Mouse (Mus musculus) limb, embryonic 12.5 days (tissue): Measurements from ENCODE around the gene Nfkbil1. TPM values are rescaled to one million over a fixed set of nuclear protein-coding genes. Genes with fewer than 3 reads are reported as not detected.
"Not testable (repeated sequence)": the region's sequence is repeated elsewhere in the genome, so short reads cannot be mapped to it uniquely, and the experiment has no call there.

Experiments
- ATAC-seq: fragments of 200-750 bp; cut with Nextera tagmentation; 2 replicates; pipeline ENCODE4 v1.8.0; 2017; ENCODE audit warnings: low read depth, moderate TSS enrichment; ENCODE audit not compliant: insufficient number of reproducible peaks, insufficient read depth, low FRiP score, low TSS enrichment
- H3K27ac ChIP-seq: fragments of 300-500 bp; sonication (generic); 2 replicates; pipeline ENCODE4 v1.5.1; 2016; ENCODE audit warnings: mild to moderate bottlenecking, moderate library complexity
- H3K27me3 ChIP-seq: fragments of 300-500 bp; sonication (generic); 2 replicates; pipeline ENCODE4 v1.6.1; 2016; ENCODE audit warnings: mild to moderate bottlenecking, moderate library complexity
- H3K36me3 ChIP-seq: fragments of 300-500 bp; sonication (generic); 2 replicates; pipeline ENCODE4 v1.6.1; 2016; ENCODE audit warnings: mild to moderate bottlenecking, moderate library complexity
- H3K4me1 ChIP-seq: fragments of 300-500 bp; sonication (generic); replicated peaks from 2 replicates; pipeline ENCODE4 v1.6.1; 2016
- H3K4me2 ChIP-seq: fragments of 300-500 bp; sonication (generic); 2 replicates; pipeline ENCODE4 v1.6.1; 2016; ENCODE audit warnings: mild to moderate bottlenecking, moderate library complexity
- H3K4me3 ChIP-seq: fragments of 300-500 bp; sonication (generic); replicated peaks from 2 replicates; pipeline ENCODE4 v1.5.1; 2016; ENCODE audit warnings: mild to moderate bottlenecking
- H3K9ac ChIP-seq: fragments of 300-500 bp; sonication (generic); replicated peaks from 2 replicates; pipeline ENCODE4 v1.6.1; 2016; ENCODE audit warnings: mild to moderate bottlenecking, moderate library complexity
- H3K9me3 ChIP-seq: fragments of 300-500 bp; sonication (generic); 2 replicates; pipeline ENCODE4 v1.6.1; 2016; ENCODE audit warnings: mild to moderate bottlenecking, moderate library complexity
- WGBS: fragments of 180-500 bp; shearing (Covaris S2); methylation state at CpG from one replicate; pipeline ENCODE4 v1.1.7; 2016; 5-methylcytosine and 5-hydroxymethylcytosine counted together
- polyA plus RNA-seq: library from polyadenylated mRNA; unstranded; fragments of >200 nt; fragmentation: Nextera tagmentation; extraction: Ambion mirVana; gene quantifications from 2 replicates; pipeline ENCODE4 v1.2.1, GENCODE M21; 2016

Nfkbil1 gene
- polyA plus RNA-seq, 1 experiment from 2014 or later, result 13.3 TPM

DNA sequence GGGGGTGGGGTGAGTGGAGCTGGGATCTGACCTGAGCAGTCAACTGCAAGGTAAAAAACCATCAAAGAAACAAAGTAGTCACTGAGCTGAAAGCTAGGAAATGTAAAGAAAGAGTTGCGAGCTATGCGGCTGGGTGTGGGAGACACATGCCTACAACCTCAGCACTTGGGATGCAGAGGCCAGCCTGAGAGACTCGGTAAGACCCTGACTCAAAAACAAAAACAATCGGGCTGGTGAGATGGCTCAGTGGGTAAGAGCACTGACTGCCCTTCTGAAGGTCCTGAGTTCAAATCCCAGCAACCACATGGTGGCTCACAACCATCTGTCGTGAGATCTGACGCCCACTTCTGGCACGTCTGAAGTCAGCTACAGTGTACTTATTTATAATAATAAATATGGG, 1.5 kb downstream of the Nfkbil1 start:
- H3K4me2 ChIP-seq, result peak overlapping the region; percentile 84
- 92% methylated on average over 7 of the region's 7 CpGs for WGBS
- H3K27ac ChIP-seq, result peak overlapping the region; percentile 83; the same call in 1 of the 2 replicates
- not testable (repeated sequence) for ATAC-seq, H3K9me3 ChIP-seq, H3K9ac ChIP-seq, H3K27me3 ChIP-seq
- H3K36me3 ChIP-seq, result peaks cover 33% of the 10 kb centered on the region
- H3K4me3 ChIP-seq, result peak overlapping the region; percentile 65
- H3K4me1 ChIP-seq, result peaks cover 20% of the 10 kb centered on the region

DNA sequence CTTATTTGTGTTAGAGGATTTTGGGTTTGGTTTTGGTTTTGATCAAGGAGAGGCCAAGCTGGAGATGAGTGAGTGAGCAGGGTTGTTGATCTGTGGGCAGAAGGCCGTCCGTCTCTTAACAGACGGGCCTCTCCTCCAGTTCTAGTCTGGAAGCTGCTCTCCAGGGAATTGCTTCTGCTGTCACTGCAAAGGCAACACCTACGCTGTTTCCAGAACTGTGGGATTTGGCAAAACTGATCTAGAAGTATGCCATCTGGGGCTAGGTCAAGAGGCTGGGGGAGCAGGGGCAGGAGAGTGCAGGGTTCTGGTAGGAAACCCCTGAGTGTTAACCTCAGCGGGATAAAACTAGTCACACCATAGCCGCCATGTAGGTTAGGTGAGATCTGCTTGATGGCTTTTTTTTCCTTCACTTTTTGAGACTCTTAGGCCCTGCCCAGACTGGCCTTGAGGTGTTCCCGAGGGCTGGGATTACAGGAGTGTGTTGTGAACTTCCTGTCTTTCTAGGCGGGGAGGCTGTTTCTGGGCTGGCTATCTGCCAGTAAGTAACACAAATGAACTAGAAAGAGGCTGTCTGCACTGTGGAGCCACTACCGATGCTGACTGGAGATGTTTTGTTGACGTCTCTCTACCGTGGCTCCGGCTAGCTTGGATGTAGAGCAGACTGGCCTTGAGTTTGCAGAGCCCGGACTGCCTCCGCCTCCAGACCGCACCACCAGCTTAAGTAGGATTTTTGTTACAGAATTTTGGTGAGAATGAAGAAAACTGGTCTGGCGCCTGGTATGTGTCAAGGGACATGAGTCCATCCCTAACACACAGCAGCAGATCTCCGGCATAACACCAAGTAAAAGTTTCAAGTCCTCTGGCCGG, 2.2 kb downstream of the Nfkbil1 start, which contains the start of gene Atp6v1g2:
Gene Atp6v1g2, plus strand, starts transcription at position 547 of the 867 bp plus-strand sequence.
- Histone ChIP-seq H3K36me3 (peaks cover 41% of the 10 kb centered on the region), H3K4me1 (peaks cover 20% of the 10 kb centered on the region), H3K9ac (peak within 1 kb of the TSS; percentile 89; the same call in 1 of the 2 replicates), H3K4me3 (peak within 1 kb of the TSS; percentile 65), H3K27me3 (no peaks in the 10 kb centered on the region), H3K27ac (peak within 1 kb of the TSS; percentile 97), H3K4me2 (peak within 1 kb of the TSS; percentile 84), H3K9me3 (no peaks in the 10 kb centered on the region)
- ATAC-seq, result no peak; the same call in 1 of the 2 replicates
- 80% methylated on average over 18 of the region's 18 CpGs for WGBS

DNA sequence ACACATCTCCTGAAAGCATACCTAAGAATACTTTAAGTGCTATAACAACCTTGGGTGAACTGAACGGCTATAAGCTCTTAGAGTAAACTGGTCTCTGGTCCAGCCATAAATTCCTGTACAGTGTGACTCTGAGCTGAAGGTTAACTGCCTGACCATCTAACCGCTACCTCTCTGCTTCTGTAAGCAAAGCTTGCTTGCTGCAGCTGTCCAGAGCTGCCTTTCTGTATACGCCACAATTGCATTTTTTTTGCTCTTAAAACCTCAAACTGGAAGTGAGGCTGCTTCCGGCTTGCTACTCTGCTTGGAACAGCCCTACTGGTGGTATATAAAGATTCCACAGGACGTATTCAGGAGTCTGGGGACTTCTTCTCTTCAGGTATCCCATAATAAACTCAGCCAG, 2.9 kb downstream of the Nfkbil1 start:
- H3K36me3 ChIP-seq, result peaks cover 48% of the 10 kb centered on the region
- WGBS, result 83% methylated on average over 5 of the region's 5 CpGs
- H3K4me1 ChIP-seq, result peaks cover 20% of the 10 kb centered on the region
- H3K4me3 ChIP-seq, result no peak overlapping the region
- H3K27ac ChIP-seq, result peak overlapping the region; percentile 83; the same call in 1 of the 2 replicates
- H3K27me3 ChIP-seq, result no peaks in the 10 kb centered on the region
- H3K4me2 ChIP-seq, result no peak overlapping the region
- H3K9ac ChIP-seq, result no peak overlapping the region; the same call in 1 of the 2 replicates
- no peaks in the 10 kb centered on the region for H3K9me3 ChIP-seq
- no peak for ATAC-seq

DNA sequence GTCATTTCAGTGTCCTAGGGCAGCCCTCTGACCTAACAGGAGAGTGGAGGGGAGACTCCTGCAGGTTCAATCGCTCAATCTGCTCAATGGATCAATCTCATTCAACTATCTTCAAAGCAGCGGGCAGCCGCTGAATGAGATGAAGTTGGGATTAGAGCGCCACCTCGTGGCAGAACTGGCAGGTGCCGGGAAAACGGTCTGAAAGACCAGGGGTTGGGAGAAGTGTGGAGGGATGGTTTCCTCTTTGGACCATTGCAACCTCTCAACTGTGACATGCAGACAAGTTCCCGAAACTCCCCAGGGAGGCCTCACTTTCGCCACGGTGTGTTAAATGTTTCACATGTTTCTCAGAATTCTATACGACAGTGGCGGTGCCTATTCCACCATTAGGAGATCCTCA, 3.5 kb downstream of the Nfkbil1 start:
- WGBS, result 17% methylated on average over 12 of the region's 12 CpGs
- Histone ChIP-seq H3K4me2 (peak overlapping the region; percentile 16; the same call in 1 of the 2 replicates), H3K9me3 (no peaks in the 10 kb centered on the region), H3K4me3 (no peak overlapping the region; the same call in 1 of the 2 replicates), H3K9ac (no peak overlapping the region; the same call in 1 of the 2 replicates), H3K27me3 (no peaks in the 10 kb centered on the region), H3K36me3 (peaks cover 51% of the 10 kb centered on the region), H3K27ac (no peak overlapping the region), H3K4me1 (peaks cover 20% of the 10 kb centered on the region)
- ATAC-seq, result no peak

DNA sequence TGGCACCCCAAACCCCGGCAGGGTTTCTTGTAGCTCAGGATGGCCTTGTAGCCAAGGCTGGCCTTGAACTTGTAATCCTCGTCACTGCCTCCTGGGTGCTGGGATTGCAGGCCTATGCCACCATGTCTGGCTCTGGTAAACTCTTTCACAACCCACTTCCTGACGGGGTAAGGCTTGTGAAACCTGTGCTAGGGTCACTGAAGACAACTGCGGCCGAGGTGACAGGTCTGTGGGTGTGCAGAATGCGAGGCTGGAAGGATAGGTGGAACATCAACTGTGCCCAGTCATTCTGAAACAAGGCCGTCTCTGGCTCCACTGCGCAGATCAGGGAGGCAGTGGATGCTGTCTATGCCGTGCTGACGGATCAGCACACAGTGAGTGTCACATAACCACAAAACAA, 4.6 kb downstream of the Nfkbil1 start:
- Histone ChIP-seq H3K4me1 (peaks cover 16% of the 10 kb centered on the region), H3K9ac (no peak overlapping the region), H3K27ac (no peak overlapping the region), H3K36me3 (peaks cover 61% of the 10 kb centered on the region), H3K4me3 (no peak overlapping the region), H3K27me3 (no peaks in the 10 kb centered on the region), H3K4me2 (no peak overlapping the region), H3K9me3 (no peaks in the 10 kb centered on the region)
- no peak for ATAC-seq
- WGBS, result 92% methylated on average over 10 of the region's 10 CpGs

DNA sequence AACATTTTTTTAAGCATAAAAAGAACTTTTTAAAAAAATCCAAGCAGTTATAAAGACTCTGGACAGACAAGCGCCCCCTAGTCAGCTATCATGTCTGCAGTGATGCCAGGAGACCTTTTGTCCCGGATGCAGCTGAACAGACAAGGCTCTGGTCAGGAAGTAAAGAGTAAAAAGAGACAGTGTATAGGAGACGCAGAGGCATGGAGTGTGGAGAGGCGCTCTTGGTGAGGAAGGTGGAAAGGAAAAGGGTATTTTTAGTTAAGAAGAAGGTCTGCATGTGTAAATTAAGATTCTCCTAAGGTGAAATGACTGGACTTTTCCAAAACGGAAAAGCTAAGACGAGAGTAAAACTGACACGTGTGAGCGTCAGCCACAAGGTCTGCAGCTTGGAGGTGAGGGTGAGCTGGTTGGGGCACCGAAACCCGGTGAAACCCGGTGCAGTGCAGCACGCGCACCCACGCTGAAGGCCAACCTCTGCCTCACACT, 9.0 kb downstream of the Nfkbil1 start:
- ATAC-seq, result no peak
- Histone ChIP-seq H3K27ac (no peak overlapping the region), H3K4me2 (no peak overlapping the region)

DNA sequence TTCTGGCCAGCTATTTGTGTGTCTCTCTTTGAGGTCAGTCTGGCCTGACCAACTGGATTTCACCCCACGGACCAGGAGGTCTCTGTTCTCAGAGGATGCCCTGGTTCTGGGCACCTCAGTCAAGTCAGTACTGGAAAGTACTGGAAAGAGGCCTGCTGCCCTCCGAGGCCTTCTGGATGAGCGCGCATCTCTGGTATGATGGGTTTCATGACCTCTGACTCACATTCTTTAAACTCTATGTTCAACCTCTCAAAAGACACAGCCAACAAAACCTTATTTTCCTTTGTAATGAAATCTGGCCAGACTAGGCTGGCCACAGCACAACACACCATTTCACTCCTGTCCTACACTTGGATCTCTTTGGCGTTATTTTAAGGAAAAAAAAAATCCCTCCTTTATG, 10.1 kb downstream of the Nfkbil1 start:
- no peak for ATAC-seq
- 92% methylated on average over 5 of the region's 5 CpGs for WGBS
- peaks cover 83% of the 10 kb centered on the region for H3K36me3 ChIP-seq

More for the DNA sequence above, 9.0 kb downstream of the Nfkbil1 start:
- Histone ChIP-seq H3K4me1 (no peaks in the 10 kb centered on the region), H3K4me3 (no peak overlapping the region), H3K36me3 (peaks cover 83% of the 10 kb centered on the region), H3K9me3 (no peaks in the 10 kb centered on the region), H3K27me3 (no peaks in the 10 kb centered on the region), H3K9ac (no peak overlapping the region)
- WGBS, result 89% methylated on average over 14 of the region's 14 CpGs

DNA sequence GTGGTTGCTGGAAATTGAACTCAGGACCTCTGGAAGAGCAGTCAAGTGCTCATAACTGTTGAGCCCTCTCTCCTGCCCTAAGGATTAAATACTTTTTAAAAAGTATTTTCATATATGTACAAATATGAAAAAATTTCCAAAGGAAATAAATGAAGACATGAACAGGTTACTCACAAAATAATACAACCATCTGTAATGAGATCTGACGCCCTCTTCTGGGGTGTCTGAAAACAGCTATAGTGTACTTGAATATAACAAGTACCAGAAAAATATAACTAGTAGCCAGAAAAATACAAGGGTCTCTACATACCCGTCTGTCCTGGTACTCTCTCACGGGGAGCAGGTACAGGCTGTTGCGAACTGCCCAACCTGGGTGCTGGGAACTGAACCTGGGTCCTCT, 11.0 kb downstream of the Nfkbil1 start:
- WGBS, result 94% methylated on average over 4 of the region's 4 CpGs
- Histone ChIP-seq H3K4me3 (no peak overlapping the region), H3K27me3 (no peaks in the 10 kb centered on the region), H3K4me1 (no peaks in the 10 kb centered on the region), H3K9me3 (no peaks in the 10 kb centered on the region), H3K4me2 (no peak overlapping the region), H3K9ac (no peak overlapping the region), H3K27ac (no peak overlapping the region), H3K36me3 (peaks cover 83% of the 10 kb centered on the region)
- no peak for ATAC-seq

More for the DNA sequence above, 10.1 kb downstream of the Nfkbil1 start:
- Histone ChIP-seq H3K9ac (no peak overlapping the region), H3K27ac (no peak overlapping the region), H3K4me1 (no peaks in the 10 kb centered on the region), H3K9me3 (no peaks in the 10 kb centered on the region), H3K4me2 (no peak overlapping the region), H3K27me3 (no peaks in the 10 kb centered on the region), H3K4me3 (no peak overlapping the region)

DNA sequence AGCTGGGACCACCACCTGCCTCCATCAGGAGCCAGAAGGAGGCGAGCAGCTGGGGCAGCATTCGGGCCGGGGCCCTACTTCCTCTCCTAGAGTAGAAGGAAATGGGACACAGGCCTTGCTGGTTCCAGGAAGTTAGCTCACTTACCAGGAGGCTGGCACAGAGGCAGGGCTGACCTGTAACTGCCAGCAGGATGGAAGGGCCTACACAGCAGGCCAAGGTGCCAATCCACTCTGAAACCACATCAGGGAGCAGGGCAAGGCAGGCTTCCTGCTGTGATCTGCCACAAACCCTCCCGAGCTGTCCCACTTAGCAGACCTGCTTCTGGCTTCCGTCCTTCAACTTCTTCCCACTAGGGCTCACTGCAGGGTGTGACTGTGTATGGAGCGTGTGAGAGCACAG, 13.3 kb downstream of the Nfkbil1 start:
- ATAC-seq, result no peak
- WGBS, result 77% methylated on average over 6 of the region's 6 CpGs
- Histone ChIP-seq H3K27ac (no peak overlapping the region), H3K9me3 (no peaks in the 10 kb centered on the region), H3K9ac (no peak overlapping the region; the same call in 1 of the 2 replicates), H3K4me1 (no peaks in the 10 kb centered on the region), H3K36me3 (peaks cover 68% of the 10 kb centered on the region), H3K27me3 (no peaks in the 10 kb centered on the region), H3K4me2 (no peak overlapping the region), H3K4me3 (no peak overlapping the region)

DNA sequence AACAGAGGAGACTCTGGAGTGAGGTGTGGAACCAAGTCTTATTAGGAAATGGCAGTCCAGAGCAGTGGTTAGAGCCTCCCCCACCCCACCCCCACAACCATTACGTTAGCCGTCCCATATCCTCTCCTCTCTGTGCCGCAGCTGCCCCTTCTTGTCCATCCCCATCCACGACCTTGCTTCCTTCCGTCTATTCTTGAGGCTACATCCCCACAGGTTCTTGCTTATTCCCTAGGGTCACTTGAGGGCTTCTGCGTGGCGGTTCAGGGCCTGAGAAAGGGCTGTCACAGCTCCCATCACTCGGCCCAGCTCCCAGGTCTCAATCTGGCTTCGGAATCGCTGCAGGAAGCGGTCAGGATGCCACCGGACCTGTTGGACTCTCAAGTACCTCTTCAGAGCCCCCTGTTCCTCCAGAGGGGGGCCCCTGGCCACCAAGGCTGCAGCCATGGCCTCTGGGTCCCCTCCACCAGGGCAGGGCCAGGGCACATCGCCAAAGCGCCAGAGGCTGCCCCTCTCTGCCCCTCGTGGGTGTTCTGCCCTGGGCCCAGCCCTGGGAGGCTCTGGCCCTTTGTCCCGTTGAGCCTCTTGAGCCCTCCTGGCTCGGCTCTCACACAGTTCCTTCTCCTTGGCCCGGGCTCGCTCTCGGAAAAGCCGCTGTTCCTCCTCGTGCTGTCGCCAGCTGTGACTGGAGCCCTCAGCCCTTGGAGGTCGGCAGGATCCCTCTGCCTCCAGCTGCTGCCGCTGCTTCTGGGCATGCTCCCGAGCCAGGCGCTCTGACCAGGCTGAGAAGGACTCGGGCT, 15.2 kb downstream of the Nfkbil1 start, which contains the start of gene Gm16181:
Gene Gm16181, plus strand, starts transcription at position 679 of the 797 bp plus-strand sequence.
- Histone ChIP-seq H3K4me3 (no peak within 1 kb of the TSS), H3K9me3 (no peaks in the 10 kb centered on the region), H3K4me1 (no peaks in the 10 kb centered on the region), H3K4me2 (no peak within 1 kb of the TSS), H3K27me3 (no peaks in the 10 kb centered on the region), H3K9ac (no peak within 1 kb of the TSS), H3K36me3 (peaks cover 48% of the 10 kb centered on the region), H3K27ac (no peak within 1 kb of the TSS)
- ATAC-seq, result no peak
- WGBS, result 84% methylated on average over 28 of the region's 28 CpGs

DNA sequence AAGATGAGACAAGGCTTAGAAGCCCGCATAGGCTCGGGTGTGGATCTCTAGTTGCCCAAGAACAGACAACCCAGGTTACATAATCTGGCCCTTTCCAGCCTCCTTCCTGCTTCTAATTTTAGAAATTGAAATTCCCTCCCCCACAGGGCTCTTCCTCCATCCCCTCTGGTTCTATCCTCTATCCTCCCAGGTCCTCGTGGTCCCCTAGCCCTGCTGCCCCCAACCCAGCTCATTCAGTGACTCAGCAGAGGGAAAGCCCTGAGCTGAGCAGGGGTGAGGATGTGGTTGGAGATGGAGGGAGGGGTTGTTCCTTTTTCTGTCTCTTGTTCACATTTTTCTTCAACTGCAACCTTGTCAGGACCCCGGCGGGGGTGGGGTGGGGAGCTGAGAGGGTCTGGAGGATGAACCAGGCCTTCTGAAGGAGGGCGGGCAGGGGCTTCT, 16.0 kb downstream of the Nfkbil1 start:
- H3K36me3 ChIP-seq, result peaks cover 42% of the 10 kb centered on the region
- H3K9me3 ChIP-seq, result no peaks in the 10 kb centered on the region
- 80% methylated on average over 6 of the region's 6 CpGs for WGBS
- no peaks in the 10 kb centered on the region for H3K4me1 ChIP-seq
- ATAC-seq, result no peak
- no peak overlapping the region for H3K4me3 ChIP-seq
- H3K9ac ChIP-seq, result no peak overlapping the region
- H3K27ac ChIP-seq, result no peak overlapping the region
- no peak overlapping the region for H3K4me2 ChIP-seq
- no peaks in the 10 kb centered on the region for H3K27me3 ChIP-seq
